Mouse (Mus musculus): ENCODE measurements around the gene Cog5. TPM values are rescaled to one million over a fixed set of nuclear protein-coding genes. Genes with fewer than 3 reads are reported as not detected.

The Cog5 gene
- polyA plus RNA-seq, 1 experiment from 2014 or later: 31.7 TPM

DNA sequence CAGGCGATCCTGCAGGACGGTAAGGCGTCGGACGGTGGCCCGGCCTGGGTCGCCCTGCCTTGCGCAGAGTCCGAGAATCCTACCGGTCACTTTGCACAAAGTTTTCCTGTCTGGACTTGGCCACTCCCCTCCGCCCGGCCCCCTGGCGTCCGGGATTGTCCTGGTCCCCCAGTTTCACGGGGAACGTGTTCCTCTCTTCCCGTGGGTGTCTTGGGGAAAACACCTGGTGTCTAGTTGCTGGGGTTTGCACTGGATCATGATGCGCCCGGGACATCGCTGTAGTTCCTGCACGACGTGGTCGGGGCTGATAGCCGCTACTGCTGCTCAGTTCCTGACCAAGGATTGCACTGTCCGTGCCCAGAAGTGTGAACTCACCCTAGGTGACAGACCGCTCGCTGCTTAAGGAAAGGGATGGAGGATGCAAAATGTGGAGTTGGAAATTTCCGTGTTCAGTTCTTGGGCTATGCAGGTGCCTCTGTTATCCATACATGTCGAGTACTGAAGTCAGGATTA, 352 bp downstream of the Cog5 start:
- Histone ChIP-seq H3K4me1 (replicated peaks) (peaks cover 11% of the 10 kb centered on the region), H3K27me3 (no peaks in the 10 kb centered on the region), H3K9me3 (no peaks in the 10 kb centered on the region), H3K4me2 (replicated peaks) (peak overlapping the region; percentile 76), H3K9ac (replicated peaks) (peak overlapping the region; percentile 71), H3K27ac (peak overlapping the region; percentile 69; the same call in 1 of the 2 replicates), H3K36me3 (no peaks in the 10 kb centered on the region), H3K4me3 (replicated peaks) (peak overlapping the region; percentile 82)
- WGBS: under 1% methylated on average over 29 of the region's 29 CpGs
- ATAC-seq: peak; percentile 82

DNA sequence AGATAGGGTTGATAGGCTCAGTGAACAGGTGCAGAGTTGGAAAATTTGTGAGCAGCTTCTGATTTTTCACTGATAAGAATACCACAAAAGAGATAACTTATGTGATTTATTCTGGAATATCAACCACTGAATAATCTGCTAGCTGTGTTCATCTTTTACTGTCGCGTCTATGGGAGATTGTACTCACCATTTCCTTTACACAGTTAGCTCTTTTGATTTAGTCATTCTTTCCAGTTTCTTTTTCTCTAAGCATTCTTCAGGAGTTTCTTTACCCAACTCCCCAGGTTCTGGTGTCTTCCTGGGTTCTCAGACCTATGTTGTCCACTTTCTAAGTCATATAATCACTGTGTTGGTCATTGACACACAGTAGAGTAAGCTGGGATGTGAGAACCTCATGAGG, 2.2 kb downstream of the Cog5 start:
- no peak for ATAC-seq
- no peaks in the 10 kb centered on the region for H3K36me3 ChIP-seq
- WGBS: 94% methylated on average over 2 of the region's 2 CpGs
- no peak overlapping the region for H3K9ac ChIP-seq (replicated peaks)
- peaks cover 11% of the 10 kb centered on the region for H3K4me1 ChIP-seq (replicated peaks)
- H3K27ac ChIP-seq: no peak overlapping the region
- no peak overlapping the region for H3K4me3 ChIP-seq (replicated peaks)
- H3K9me3 ChIP-seq: no peaks in the 10 kb centered on the region
- H3K4me2 ChIP-seq (replicated peaks): no peak overlapping the region
- H3K27me3 ChIP-seq: no peaks in the 10 kb centered on the region

DNA sequence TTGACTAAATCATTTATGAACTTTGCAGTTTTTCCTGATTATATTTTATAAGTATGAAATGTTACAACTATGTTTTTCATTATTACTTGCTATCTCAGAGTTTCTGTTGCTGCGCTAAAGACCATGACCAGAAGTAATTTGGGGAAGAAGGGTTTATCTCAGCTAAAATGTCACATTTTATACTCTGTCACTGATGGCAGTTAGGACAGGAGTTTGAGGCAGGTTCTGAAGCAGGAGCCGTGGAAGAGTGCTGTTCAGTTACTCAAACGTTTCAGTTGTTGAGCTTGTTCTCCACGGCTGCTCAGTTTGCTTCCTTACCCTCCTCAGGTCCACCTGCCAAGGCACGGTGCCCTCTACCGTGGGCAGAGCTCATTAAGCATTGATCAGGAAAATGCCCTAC, 11.3 kb downstream of the Cog5 start:
- Histone ChIP-seq H3K4me3 (replicated peaks) (no peak overlapping the region), H3K9ac (replicated peaks) (no peak overlapping the region), H3K4me1 (replicated peaks) (no peaks in the 10 kb centered on the region), H3K27me3 (no peaks in the 10 kb centered on the region), H3K9me3 (no peaks in the 10 kb centered on the region), H3K4me2 (replicated peaks) (no peak overlapping the region), H3K27ac (no peak overlapping the region), H3K36me3 (peaks cover 38% of the 10 kb centered on the region)
- WGBS: 77% methylated on average over 6 of the region's 6 CpGs
- ATAC-seq: no peak

DNA sequence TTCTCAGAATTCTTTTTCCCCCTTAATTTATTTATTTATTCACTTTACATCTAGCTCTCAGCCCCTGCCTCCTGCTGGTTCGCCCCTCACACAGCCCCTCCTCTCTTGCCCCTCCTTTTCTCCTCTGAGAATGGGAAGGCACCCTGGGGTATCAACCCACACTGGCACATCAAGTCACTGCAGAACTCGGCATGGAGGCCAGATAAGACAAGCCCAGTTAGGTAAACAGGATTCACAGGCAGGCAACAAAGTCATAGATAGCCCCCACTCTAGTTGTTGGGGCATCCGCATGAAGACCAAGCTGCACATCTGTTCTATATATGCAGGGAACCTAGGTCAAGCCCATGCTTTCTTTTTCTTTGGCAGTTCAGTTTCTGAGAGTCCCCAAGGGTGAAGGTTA, 12.5 kb downstream of the Cog5 start:
- WGBS: 60% methylated on average over 3 of the region's 3 CpGs
- H3K9me3 ChIP-seq: no peaks in the 10 kb centered on the region
- H3K4me1 ChIP-seq (replicated peaks): no peaks in the 10 kb centered on the region
- no peak overlapping the region for H3K4me3 ChIP-seq (replicated peaks)
- ATAC-seq: no peak
- no peaks in the 10 kb centered on the region for H3K27me3 ChIP-seq
- no peak overlapping the region for H3K9ac ChIP-seq (replicated peaks)
- peaks cover 42% of the 10 kb centered on the region for H3K36me3 ChIP-seq
- no peak overlapping the region for H3K27ac ChIP-seq
- no peak overlapping the region for H3K4me2 ChIP-seq (replicated peaks)

DNA sequence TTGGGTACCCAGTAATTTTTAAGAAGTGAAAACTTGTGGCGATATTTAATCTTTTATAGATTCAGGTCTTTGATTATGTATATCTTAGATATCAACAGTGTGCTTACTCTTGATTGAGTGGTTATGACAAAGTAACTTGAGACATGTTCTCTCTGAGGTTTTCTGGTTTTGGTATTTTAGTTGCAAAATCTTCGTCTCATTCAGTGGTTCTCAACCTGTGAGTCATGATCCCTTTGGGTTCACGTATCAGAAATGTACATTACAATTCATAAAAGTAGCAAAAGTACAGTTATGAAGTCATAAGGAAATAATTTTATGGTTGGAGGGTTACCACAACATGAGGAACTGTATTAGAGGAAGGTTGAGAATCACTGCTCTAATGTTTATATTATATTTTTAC, 32.0 kb downstream of the Cog5 start:
- H3K36me3 ChIP-seq: peaks cover 4% of the 10 kb centered on the region; the same call in 1 of the 2 replicates
- H3K9ac ChIP-seq (replicated peaks): no peak overlapping the region
- H3K9me3 ChIP-seq: no peaks in the 10 kb centered on the region
- H3K4me1 ChIP-seq (replicated peaks): no peaks in the 10 kb centered on the region
- H3K4me3 ChIP-seq (replicated peaks): no peak overlapping the region
- no peak overlapping the region for H3K27ac ChIP-seq
- no peaks in the 10 kb centered on the region for H3K27me3 ChIP-seq
- WGBS: 95% methylated on average over 3 of the region's 3 CpGs
- H3K4me2 ChIP-seq (replicated peaks): no peak overlapping the region
- no peak for ATAC-seq

DNA sequence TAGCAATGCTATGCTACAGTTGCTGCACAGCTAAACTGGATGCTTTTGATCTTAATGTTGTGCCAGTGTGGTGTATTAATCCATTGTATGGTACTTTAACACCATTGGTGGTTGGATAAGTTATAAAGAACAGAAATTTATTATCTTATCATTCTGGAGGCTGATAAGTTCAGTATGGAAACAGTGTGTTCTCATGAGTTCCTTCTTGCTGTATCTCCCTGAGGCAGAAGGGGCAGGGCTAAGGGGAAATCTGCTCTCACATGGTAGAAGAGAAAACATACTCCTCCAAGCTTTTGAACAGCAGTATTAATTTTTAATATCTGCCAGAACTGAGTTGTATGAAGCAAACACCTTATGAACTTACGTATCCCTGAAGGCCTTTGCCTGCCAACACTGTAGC, 38.6 kb downstream of the Cog5 start:
- Histone ChIP-seq H3K27me3 (no peaks in the 10 kb centered on the region), H3K4me2 (replicated peaks) (no peak overlapping the region), H3K36me3 (peaks cover 7% of the 10 kb centered on the region; the same call in 1 of the 2 replicates), H3K4me1 (replicated peaks) (no peaks in the 10 kb centered on the region), H3K27ac (no peak overlapping the region), H3K9me3 (0 out of 2 replicates have a peak, but pooled peaks cover 3% of the 10 kb centered on the region), H3K4me3 (replicated peaks) (no peak overlapping the region), H3K9ac (replicated peaks) (no peak overlapping the region)
- no peak for ATAC-seq
- 89% methylated on average over 1 of the region's 1 CpGs for WGBS

DNA sequence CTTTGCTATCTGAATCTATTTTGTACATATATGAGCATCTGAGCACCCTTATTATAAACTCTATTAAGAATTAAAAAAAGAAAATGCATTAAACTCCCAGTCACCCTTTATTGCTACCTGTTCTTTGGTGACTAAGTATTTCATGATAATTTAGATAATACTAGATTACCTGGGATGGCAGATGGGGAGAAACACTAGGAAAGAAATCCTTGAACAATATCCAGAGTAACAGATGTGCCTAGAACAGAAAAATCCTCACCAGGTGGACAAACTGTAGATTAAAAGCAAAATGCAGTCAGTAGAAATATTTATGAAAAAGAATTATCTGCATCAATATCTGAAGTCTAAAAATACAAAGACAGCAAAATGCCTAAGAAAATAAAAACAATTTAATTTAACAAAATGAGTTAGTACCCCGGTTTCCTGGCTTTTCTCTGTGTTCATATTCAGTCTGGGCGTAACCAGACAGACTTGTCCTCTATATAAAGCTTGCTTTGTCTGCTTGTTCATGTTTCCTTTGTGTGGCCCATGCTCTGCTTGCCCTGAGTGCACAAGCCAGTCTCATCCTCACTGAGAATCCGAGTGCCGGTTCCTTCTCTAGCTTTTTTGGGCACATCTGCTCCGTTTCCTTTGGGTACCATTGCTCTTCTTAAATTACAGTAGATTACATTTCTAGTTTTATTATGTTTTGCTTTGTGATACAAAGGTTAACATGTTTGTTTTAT, 46.1 kb downstream of the Cog5 start:
- H3K9ac ChIP-seq (replicated peaks): no peak overlapping the region
- H3K4me3 ChIP-seq (replicated peaks): no peak overlapping the region
- peaks cover 7% of the 10 kb centered on the region; the same call in 1 of the 2 replicates for H3K36me3 ChIP-seq
- 0 out of 2 replicates have a peak, but pooled peaks cover 3% of the 10 kb centered on the region for H3K9me3 ChIP-seq
- WGBS: 51% methylated on average over 5 of the region's 5 CpGs
- H3K27ac ChIP-seq: no peak overlapping the region; the same call in 1 of the 2 replicates
- no peaks in the 10 kb centered on the region for H3K4me1 ChIP-seq (replicated peaks)
- no peak overlapping the region for H3K4me2 ChIP-seq (replicated peaks)
- no peaks in the 10 kb centered on the region for H3K27me3 ChIP-seq
- no peak for ATAC-seq

DNA sequence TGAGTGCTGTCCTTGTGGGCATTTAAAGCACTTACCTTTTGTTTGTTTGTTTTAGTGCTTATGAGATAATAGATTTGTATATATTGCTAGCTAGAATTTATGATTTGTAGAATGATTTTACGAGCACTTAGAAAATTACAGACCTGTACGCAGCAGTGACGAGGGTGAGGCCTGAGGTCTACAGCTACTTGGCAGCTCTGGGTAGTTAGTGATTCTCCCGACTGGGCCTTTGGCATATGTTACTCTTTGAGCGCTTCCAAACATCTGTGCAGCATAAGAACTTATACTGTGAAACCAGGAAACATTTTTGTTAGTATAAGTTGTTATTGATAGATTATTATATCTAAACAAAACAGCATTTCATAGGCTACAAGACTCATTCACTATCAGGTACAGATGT, 46.7 kb downstream of the Cog5 start:
- Histone ChIP-seq H3K4me3 (replicated peaks) (no peak overlapping the region), H3K4me1 (replicated peaks) (no peaks in the 10 kb centered on the region), H3K27ac (no peak overlapping the region), H3K9me3 (0 out of 2 replicates have a peak, but pooled peaks cover 3% of the 10 kb centered on the region), H3K27me3 (no peaks in the 10 kb centered on the region), H3K36me3 (peaks cover 7% of the 10 kb centered on the region; the same call in 1 of the 2 replicates), H3K9ac (replicated peaks) (no peak overlapping the region), H3K4me2 (replicated peaks) (no peak overlapping the region)
- WGBS: 86% methylated on average over 5 of the region's 5 CpGs
- no peak for ATAC-seq

DNA sequence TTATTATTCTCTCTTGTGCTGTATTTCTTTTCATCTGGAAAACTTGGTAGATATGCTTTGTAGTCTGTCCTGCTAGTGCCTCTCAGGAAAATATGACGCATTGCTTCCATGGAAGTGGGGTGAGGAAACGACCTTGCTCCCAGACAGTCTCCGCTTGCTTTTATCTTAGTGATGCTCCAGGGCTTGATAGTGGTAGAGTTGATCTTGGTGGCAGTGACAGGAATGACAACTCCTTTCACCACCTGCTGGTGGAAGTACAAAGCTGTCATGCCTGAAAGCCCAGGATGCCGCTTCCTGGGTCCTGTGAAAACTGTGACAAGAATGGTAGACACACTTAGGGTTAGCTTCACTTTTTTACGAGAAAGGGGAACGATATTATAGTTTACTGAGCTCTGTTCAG, 49.2 kb downstream of the Cog5 start:
- ATAC-seq: no peak

DNA sequence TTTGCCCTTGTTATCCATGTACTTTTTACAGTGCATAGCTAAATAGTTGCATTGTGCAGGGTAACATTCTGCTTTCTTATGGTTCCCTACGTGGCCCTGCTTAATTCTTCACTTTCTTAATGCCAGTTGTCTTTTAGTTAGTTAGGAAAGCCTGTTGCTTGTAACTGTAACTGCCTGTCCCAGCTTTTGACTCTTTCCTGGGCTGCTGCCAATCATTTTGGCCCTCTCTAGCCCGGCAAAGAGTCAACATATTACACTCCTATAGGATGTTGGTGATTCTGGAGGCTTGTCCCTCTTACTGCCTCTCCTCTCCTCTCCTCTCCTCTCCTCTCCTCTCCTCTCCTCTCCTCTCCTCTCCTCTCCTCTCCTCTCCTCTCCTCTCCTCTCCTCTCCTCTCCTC, 51.5 kb downstream of the Cog5 start:
- ATAC-seq: no peak
- Histone ChIP-seq H3K4me3 (replicated peaks) (no peak overlapping the region), H3K4me2 (replicated peaks) (no peak overlapping the region), H3K27me3 (no peaks in the 10 kb centered on the region), H3K4me1 (replicated peaks) (peaks cover 15% of the 10 kb centered on the region), H3K36me3 (no peaks in the 10 kb centered on the region), H3K9ac (replicated peaks) (no peak overlapping the region), H3K27ac (no peak overlapping the region), H3K9me3 (no peaks in the 10 kb centered on the region)
- 65% methylated on average over 2 of the region's 2 CpGs for WGBS

More for the DNA sequence above, 49.2 kb downstream of the Cog5 start:
- Histone ChIP-seq H3K4me1 (replicated peaks) (no peaks in the 10 kb centered on the region), H3K9me3 (no peaks in the 10 kb centered on the region), H3K27me3 (no peaks in the 10 kb centered on the region), H3K4me3 (replicated peaks) (no peak overlapping the region), H3K36me3 (no peaks in the 10 kb centered on the region), H3K27ac (no peak overlapping the region), H3K9ac (replicated peaks) (no peak overlapping the region), H3K4me2 (replicated peaks) (no peak overlapping the region)
- WGBS: 68% methylated on average over 6 of the region's 6 CpGs

DNA sequence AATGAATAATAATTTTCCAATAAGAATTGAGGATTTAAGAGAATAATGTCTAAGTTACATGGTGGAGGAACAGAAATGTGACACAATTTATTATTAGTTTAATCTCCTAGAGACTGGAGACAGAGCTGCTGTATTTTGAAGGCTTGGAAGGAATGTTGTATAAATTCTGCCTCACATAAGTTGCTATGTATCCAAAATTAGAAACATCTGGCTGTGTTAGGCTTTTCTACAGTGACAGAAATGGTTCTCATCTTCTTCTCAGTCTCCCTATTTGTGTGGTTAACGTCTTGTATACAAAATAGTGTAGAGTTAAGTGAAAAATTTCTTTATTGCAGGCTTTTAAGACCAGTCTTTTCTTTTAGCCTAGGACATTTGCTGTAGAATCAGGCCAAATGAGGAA, 52.9 kb downstream of the Cog5 start:
- 76% methylated on average over 1 of the region's 1 CpGs for WGBS
- Histone ChIP-seq H3K36me3 (no peaks in the 10 kb centered on the region), H3K9me3 (no peaks in the 10 kb centered on the region), H3K4me1 (replicated peaks) (peaks cover 15% of the 10 kb centered on the region), H3K9ac (replicated peaks) (no peak overlapping the region), H3K27me3 (no peaks in the 10 kb centered on the region), H3K4me3 (replicated peaks) (no peak overlapping the region), H3K4me2 (replicated peaks) (no peak overlapping the region), H3K27ac (no peak overlapping the region)
- ATAC-seq: no peak

DNA sequence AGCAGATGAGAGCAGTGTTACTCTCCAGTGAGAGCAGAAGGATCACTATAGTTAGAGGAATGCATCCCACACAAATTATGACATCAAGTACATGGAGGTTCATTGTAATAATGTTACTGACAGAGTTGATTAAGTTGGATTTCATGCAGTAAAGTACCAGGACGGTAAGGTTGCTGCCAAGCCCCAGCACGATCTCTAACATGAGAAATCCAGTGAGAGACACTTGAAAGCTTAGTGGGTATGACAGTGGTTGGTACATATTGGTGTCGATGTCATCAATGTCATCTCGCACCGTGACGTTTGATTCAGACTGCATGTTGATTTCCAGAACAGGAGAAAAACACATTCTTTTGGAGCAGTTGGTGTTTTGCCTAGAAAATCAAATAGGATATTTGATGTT, 55.0 kb downstream of the Cog5 start:
- H3K4me2 ChIP-seq (replicated peaks): peak overlapping the region; percentile 34
- H3K27ac ChIP-seq: no peak overlapping the region
- no peaks in the 10 kb centered on the region for H3K36me3 ChIP-seq
- H3K9me3 ChIP-seq: no peaks in the 10 kb centered on the region
- H3K4me3 ChIP-seq (replicated peaks): peak overlapping the region; percentile 20
- H3K9ac ChIP-seq (replicated peaks): no peak overlapping the region
- peaks cover 15% of the 10 kb centered on the region for H3K4me1 ChIP-seq (replicated peaks)
- ATAC-seq: no peak
- WGBS: 83% methylated on average over 6 of the region's 6 CpGs
- H3K27me3 ChIP-seq: no peaks in the 10 kb centered on the region
